Mouse (Mus musculus) kidney, adult 9 months (tissue): ENCODE data around the gene Tln2.

Experiments
- DNase-seq: peaks from one replicate; pipeline ENCODE4 v3.0.0; 2022

Gene Tln2

DNA sequence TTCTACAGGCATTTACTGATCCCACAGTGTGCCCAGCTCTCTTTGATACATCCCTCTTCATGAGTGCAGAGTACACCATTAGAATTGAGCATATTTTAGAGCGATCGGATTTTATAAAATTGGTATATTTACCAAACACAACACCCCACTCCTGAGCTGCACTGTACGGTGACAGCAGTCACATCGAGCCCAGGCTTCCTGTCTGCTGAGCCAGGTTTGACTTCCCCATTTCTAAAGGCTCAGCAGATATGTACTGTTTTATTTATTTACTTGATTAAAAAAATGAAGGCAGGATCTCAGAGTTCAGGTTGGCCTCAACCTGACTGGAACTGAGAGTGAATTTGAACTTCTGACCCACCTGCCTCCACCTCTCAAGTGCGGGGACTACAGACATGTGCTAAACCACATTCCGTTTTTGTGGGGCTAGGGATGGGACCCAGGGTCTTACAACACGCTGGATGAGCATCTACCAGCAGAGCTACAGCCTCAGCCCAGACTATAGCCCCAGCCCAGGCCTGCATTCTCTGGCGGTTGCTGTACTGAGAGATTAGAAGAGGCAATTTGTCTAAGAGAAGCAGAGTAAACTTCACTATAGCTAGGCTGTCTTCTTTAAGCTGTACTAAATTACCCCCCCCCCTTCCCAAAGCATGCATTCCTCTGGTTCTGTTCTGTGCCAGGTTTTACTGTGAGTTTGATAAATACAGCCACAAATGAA lies 292.1 kb downstream of the Tln2 start:
- no peak for DNase-seq

DNA sequence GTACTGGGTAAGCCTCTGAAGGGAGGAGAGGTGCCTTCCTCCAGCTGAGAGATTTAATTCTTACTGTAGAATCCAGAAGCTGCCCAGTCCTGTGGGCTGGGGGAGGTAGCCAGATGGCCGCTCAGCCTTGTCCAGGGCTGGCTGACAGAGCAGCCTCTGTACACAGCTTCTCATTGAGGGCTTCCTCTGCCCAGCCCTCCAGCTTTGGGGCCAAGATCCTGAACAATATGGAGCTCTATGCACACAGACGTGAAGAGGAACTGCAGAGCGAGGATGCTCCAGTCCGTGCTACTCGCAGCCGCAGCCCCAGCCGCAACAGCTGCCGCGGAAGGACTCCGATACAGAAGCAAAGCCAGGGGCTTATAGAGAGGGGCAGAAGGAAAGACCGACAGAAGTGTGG lies 294.0 kb downstream of the Tln2 start:
- no peak for DNase-seq

DNA sequence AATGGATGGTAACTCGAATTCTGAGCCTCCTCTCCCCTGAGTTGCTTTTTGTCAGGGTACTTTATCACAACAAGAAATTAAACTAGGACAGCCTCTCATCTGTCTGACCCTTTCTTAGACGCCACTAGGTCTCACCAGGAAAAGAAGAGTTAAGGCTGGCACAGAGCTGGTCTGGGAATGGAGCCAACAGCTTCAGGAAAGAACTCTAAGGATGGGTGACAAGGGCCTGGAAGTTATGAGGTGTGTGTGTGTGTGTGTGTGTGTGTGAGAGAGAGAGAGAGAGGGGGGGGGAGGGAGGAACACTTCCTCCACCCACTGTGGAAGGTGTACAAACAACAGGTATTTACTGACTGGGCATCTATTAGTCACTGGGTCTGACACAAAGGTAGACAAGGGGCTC lies 294.6 kb downstream of the Tln2 start:
- DNase-seq: peak; percentile 47

DNA sequence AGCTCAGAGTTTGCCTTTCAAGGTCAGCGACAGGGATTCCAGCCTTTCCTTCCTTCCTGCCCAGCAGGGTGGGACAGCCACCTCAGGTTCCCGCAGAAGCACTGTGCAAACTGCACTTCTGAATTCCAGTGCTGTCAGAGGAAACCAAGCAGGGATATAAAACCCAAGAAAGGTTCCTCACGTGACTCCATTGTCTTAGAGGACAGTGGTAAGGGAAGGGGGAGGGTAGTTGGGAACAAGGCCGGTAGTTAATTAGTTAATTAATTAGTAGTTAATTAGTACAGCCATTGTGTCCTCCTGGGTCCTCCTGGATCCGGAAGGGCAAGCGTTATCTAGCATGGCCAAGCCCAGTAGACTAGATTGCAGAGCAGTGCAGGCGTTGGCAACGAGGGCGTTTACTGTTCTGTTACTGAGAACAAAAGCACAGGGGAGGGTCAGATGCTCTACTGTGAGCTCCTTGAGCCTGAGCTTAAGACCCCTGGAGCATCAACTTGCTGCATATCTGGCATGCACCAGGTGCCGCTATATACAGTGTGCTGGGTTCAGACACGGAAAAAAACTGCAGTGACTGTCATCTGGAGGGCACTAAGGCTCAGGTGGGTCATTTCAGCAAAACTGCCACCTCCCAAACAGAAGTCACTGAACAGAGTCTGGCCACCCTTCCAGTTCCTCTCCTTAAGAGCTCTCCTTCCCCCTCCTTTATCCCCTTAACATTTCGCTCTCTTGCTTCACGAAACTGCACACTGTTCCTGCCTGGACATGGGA lies 298.5 kb downstream of the Tln2 start:
- peak; percentile 30 for DNase-seq

DNA sequence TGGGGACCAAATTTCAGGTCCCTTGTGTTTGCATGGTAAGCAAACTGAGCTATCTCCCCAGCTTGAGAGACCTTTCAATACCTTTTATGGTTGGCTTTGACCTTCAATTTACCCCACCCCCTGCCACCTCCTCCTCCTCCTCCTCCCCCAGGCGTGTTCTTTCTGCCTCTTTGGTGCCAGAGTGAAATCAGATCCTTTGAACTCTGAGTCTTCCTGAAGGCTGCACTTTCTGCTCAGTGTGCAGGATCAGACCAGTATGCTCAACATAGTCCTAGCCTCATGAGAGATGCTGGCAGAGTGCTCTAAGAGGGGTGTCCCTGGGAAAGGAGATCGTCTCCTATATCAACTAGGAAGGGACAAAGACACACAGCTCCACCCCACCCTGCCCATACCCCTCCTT lies 309.4 kb downstream of the Tln2 start:
- DNase-seq: peak; percentile 29

DNA sequence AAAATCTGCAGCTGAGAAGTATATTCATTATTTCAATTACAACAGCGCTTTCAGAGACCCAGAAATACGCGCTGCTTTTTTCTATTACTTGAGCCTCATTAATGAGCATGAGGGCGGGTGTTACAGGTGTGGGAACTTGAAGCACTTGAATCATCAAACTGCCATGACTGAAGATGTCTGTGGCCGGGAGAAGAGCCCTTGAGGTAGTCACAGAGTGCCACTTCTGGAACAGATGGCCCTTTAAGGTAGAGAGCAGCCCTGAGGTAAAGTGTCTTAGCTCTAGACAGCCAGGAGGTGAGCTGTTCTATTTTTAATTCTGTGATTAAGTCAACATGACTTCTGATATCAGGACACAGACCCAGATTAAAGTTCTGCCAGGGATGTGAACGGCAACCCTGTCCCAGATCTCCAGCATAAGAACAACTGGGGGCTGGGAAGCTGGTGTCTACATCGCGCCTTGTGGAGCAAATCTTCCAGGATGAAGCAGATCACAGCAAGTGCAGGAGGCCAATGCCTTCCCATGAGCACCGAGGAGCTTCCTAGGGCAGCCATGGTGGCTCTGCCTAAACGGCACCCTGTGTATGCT lies 312.0 kb downstream of the Tln2 start:
- DNase-seq: no peak

DNA sequence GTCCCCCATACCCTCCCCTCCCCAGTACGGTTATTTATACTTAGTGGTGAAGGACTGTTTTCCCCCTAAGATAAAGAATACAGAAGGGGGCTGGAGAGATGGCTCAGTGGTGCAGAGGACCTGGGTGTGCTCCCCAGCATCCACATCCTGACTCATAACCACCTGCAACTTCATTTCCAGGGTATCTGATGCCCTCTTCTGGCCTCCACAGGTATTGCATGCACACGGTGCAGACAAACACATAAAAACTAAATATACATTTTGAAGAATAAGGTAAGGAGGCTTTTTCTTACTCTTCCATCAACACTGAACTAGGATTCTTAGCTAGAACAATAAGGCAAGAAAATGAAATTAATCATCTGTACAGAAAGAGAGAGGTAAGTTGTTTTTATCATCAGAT lies 314.2 kb downstream of the Tln2 start:
- DNase-seq: no peak

DNA sequence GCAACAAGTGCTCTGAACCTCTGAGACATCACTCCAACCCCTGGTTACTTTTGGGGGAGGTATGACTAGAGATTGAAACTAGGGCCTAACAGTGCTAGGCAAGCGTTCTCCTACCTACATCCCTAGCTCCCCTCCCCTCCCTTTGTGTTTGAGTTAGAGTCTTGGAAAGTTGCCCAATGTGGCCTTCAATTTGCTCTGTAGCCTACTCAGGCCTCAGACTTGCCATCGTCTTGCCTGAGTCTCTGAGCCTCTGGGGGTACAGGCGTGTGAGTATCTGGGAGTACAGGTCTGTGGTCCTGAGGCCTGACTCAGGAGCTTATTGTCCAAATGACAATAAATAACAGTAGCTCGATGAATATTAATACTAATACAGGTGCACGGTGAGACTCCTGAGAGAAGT lies 317.8 kb downstream of the Tln2 start:
- DNase-seq: no peak

DNA sequence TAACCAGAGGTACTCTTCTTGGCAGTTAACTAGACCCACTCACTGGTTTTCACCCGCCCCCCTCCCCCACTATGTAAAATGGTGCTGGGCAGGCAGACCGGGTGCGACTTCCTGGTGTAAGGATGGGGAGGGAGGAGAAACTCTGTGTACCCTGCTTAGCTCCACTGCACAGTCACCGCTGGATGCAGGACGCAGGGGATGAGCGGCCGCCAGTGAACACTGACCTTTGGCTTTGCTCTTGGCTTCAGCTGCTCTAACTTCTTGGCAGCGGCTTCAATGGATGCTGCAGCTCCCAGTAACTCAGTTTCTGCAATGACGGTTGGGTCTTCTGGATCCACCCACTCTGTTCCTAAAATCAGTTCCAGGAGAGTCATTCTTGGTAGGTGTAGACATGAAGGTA lies 319.0 kb downstream of the Tln2 start:
- DNase-seq: peak; percentile 87

DNA sequence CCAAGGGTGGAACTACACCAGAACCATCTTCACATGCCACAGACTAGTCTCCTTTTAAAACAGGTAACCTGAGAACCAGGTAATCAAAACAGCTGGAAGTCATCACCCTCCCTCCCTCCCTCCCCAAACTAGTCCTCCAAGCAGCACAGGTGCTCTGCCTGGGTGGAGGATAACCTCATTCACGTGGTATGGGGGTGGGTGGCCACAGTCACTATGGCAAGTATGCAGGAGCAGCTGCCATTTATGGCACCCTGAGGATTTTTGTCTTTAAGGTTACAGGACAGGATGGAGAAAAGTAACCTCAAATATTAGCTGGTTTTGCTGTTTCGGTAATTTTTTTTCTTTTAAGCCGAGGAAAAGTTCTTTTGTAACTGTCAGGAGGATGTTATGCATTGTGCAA lies 322.5 kb downstream of the Tln2 start:
- no peak for DNase-seq

DNA sequence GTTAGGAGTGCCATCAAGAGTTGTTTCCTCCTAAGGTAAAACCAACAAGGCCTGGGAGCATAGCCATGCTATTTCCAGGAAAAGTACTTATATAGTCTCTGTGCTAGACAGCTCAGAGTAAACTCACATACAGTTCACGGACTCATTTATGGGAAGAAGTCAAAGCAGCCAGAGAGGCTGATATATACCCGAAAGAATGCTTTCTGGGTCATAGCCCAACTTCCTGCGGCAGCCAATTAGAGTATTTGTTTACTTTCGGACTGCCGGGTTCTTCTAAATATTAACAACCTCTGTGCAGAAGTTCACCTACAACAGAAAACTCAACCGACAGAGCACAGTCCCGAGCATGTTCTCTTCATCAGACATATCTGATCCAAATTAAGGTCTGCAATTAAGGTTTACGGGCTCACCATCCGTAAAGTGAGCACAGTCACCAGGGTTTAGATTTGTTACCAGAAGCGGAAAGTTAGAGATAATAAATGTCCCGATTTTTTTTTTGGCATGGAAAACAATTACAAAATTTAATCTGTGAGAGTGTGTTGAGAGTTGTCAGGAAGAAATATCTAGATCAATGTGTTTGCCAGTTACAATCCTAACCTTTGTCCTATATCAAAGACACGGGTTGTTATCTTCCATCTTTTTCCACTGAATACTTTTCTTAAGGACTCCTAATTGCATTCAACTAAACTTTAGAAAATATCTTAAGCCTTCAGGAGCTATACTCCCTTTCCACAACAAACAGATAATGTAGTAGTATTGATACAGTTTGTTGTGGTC lies 323.9 kb downstream of the Tln2 start:
- peak; percentile 55 for DNase-seq

DNA sequence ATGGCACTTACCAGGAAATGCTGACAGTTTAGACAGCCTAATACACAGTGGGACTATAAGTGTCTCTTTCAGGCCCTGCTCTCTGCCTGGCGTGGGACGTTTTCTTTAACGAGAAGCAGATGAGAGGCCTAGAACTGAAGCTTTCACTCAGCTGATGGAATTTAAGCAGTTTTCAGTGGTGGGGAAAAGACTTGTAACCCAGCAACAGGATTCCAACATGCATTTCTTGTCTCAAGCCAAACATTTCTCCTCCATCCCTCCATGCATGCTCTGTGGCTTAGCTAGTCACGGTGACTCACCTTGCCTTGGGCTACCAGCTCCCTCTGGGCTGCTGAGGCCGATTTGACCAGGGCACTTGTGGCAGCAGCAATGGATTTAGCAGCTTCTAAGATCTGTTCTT lies 330.5 kb downstream of the Tln2 start:
- no peak for DNase-seq

DNA sequence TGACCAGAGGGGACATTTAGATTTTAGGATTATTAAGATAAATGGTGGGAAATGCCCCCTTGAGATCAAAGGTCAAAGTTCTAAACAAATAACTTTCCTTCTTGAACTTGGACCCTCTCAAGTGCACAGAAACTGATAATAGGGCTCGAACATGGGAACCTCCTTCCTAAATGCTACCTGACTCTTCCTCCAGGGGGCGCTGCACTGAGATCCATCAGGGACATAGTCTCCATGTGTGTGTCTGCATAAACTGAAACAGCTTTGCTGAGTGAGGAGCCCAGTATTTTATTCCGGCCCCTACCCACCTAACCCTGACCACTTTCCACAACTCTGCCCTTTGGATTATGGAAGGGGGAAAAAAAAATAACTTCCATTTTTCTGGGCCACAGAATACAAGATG lies 339.1 kb downstream of the Tln2 start:
- peak; percentile 34 for DNase-seq

DNA sequence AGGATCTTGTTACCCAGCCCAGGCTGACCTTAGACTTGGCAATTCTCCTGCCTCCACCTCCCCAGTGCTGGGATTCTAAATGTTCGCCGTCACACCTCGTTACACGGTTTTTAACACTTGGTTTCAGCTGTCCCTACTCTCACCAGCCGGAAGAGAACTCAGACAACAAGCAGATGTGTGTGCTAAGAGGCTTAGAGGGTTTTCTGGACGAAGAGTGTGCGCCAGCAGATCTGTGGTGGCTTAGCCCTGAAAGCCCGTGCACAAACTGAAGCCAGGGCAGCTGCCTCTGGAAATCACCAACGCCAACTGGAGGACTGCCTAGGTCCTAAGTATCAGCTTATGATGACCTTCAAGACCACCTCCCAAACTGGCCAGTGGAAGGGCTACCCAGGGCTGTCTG lies 341.5 kb downstream of the Tln2 start:
- no peak for DNase-seq

DNA sequence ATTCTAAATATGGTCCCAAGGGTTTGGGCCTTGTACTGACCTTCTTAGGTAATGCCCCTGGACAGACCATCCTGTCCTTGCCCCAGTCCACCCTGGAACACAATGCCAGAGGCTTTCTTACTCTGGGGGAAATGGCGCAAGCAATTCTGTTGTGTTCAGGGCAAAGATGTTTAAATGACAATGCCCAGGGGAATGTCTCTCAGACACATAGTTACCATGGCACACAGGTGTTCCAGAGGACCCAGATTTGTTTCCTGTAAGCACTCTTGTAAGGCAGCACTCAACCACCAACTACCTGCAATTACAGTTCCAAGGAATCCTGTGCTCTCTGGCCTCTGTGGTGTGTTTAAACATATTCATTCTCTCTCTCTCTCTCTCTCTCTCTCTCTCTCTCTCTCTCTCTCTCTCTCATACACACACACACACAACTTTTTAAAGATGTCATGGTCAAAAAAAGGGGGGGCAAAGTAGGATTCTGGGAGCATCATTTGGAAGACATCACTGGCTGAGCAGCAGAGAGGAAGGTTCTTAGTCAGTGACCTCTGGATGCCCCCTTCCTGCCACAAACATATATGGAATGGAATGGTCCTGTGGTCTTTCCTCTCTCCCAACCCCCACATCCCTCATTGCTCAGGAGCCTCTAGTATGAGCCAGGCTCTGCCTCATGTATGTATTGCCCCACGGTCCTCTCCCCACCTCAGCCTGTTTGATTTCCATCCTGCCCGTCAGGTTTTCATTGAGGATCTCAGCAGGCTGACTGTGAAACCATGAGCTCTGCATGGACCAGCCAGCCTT lies 345.1 kb downstream of the Tln2 start:
- DNase-seq: no peak

DNA sequence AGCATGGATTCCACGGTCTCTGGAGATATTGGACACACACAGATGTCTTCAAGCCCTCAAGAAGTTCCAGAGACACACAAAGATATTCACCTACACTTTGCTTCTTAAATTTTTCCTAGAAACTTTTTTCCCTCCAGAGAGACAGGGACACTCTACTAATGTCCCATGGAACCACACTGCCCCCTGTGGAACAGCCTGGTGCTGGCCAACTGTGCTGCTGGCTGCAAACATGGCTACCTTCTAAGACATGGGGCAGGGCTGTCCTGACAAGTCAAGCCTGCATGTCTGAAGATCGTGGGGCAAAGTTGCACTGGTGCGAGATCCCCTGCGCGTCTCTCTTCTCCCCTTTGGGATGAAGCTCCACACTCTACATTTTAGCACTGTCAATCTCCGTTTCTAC lies 346.2 kb downstream of the Tln2 start:
- DNase-seq: peak; percentile 82

DNA sequence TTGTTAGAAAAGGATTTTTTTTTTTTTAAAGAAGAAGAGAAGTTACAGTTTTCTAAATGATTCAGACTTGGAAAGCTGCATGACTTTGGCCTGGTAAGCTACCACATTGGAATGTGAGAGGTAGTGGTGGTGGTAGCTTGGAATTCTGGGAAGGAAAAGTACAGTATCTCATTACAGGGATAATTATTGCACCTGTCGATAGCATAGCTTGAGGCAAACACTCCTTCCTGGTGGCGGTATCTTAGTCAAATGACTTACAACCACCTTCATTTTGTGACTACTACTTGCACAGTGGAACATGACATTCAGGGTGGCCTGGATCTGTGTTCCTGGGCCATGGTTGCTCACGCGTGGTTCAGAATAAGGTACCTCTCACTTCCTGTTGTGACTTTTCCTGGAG lies 348.3 kb downstream of the Tln2 start:
- no peak for DNase-seq

DNA sequence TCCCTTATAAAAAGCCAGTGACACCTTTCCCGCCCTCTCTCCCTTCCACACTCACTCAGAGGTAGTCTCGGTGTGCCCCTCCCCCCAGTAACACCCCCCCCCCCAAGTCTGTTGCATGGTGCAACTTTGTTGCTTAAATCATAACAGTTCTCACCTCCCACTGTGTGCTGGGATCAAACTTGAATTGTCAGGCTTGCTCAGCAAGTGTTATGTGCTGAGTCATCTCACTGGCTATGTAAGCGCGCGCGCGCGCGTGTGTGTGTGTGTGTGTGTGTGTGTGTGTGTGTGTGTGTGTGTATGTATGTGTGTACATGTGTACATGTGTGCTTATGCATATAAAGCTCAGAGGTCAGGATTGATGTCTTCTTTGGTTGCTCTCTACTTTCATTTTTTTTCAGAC lies 350.1 kb downstream of the Tln2 start:
- DNase-seq: no peak

DNA sequence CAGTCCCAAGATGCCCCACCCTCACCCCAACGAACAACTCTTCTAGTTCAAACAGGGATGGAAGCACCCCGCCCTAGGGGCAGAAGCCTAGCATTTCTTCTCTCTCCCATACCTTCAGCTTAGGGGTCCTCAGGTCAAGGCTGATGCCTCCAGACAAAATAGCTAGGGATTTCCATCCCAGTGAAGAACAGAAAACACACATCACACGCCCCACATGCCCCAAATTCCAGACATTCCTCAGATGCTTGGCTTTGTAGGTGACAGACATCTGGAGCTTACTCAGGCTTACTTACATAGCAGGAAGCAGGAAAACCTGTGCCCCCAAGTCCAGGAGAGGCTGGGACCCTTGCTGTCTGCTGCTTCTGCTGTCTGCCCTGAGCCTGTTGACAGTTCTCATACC lies 351.1 kb downstream of the Tln2 start:
- DNase-seq: no peak

DNA sequence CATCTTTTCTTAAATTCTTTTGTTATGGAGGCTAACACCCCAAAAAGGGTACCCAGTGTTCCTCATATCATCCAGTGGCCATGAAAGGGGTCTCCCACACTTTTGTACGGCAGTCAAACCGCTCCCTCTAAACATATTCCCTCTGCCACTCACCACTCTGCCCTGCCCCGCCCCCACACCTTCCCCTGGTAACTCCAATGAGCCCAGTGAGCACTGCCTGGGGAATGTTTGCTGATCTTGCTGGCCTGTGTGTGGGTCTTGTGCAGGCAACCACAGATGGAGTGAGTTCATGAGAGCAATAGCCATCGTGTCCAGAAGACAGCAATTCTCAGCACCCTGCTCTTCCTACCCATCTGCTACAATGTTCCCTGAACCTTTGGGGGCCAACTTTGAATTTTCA lies 354.3 kb downstream of the Tln2 start:
- DNase-seq: no peak

DNA sequence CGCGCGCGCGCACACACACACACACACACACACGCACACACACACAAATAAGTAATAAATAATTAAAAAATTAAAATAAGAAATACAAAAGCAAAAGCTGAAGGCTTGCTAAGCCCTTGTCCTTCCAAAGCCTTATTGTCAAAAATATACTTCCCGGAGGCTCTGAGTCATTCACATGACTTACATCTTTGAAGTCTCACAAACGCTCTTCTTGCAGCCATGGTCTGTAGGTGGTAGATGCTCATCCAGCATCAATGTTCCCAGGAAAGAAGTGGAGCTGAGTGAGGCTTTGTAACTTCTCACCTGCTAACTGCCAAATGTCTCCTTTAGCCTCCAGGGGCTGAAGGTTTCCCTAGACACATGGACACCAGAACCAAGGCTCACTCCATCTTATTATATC lies 362.9 kb downstream of the Tln2 start:
- DNase-seq: no peak

DNA sequence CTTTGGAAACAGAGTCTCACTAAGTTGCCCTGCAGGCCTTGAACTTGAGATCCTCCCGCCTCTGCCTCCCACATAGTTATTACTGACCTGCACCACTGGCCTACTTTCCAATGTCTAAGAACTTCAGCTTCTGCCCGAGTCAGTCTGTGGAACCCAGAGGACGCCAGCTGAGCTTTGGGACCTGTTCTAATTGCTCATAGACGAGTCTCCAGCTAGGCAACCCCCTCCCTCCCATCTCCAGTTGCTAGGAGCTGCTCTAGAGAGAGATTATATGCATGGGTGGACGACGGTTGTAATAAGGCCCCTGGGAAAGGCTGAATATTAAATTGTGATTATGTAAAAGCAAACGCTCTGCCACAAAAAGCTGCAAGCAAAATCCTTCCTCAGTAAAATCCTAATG lies 364.2 kb downstream of the Tln2 start:
- no peak for DNase-seq
